Mouse (Mus musculus) right cerebral cortex, postnatal 14 days (tissue): ENCODE measurements at regions not wholly inside any gene's neighbourhood (a gene's known extent, or its start where the extent isn't known, plus 50 kb on each side); places are given as distances from the start of the nearest gene placed in this dataset.
A peak's percentile ranks its signal among the peaks of the same experiment; 100 is the strongest.

ENCODE experiments used
- DNase-seq: peaks from one replicate; pipeline ENCODE4 v3.0.0; 2022

- no peak for DNase-seq
Observed at GRCm38 (mm10) chr5:28903805-28904320, 291.9 kb upstream of the Rnf32 start.

GRCm38 (mm10) chr5:28892703-28893249 lies 303.0 kb upstream of the Rnf32 start:
- DNase-seq = no peak

GRCm38 (mm10) chr5:28891988-28892387 lies 303.8 kb upstream of the Rnf32 start:
- DNase-seq = no peak

- no peak for DNase-seq
Observed at GRCm38 (mm10) chr5:28884746-28885365, 310.9 kb upstream of the Rnf32 start.

- no peak for DNase-seq
Observed at GRCm38 (mm10) chr5:28876199-28876598, 319.6 kb upstream of the Rnf32 start.

GRCm38 (mm10) chr5:28873600-28874265 lies 322.1 kb upstream of the Rnf32 start:
- no peak for DNase-seq

- DNase-seq = peak; percentile 91
Observed at GRCm38 (mm10) chr5:28859604-28860371, 336.0 kb upstream of the Rnf32 start.

- DNase-seq = no peak
Observed at GRCm38 (mm10) chr5:28838141-28838925, 357.5 kb upstream of the Rnf32 start.

- peak; percentile 54 for DNase-seq
Observed at GRCm38 (mm10) chr5:28819091-28819490, 352.0 kb upstream of the Shh start.

GRCm38 (mm10) chr5:28807950-28808349 lies 340.9 kb upstream of the Shh start:
- DNase-seq = peak; percentile 14

GRCm38 (mm10) chr5:28799464-28799863 lies 332.4 kb upstream of the Shh start:
- no peak for DNase-seq

GRCm38 (mm10) chr5:28798361-28798760 lies 331.3 kb upstream of the Shh start:
- DNase-seq = no peak

GRCm38 (mm10) chr5:28795130-28795758 lies 328.2 kb upstream of the Shh start:
- DNase-seq = no peak

- DNase-seq = no peak
Observed at GRCm38 (mm10) chr5:28793781-28794180, 326.7 kb upstream of the Shh start.

GRCm38 (mm10) chr5:28785347-28786060 lies 318.4 kb upstream of the Shh start:
- DNase-seq = no peak

GRCm38 (mm10) chr5:28784339-28784966 lies 317.4 kb upstream of the Shh start:
- no peak for DNase-seq

- DNase-seq = no peak
Observed at GRCm38 (mm10) chr5:28775648-28776359, 308.7 kb upstream of the Shh start.

- no peak for DNase-seq
Observed at GRCm38 (mm10) chr5:28771796-28772195, 304.7 kb upstream of the Shh start.

- DNase-seq = peak; percentile 38
Observed at GRCm38 (mm10) chr5:28756171-28756948, 289.3 kb upstream of the Shh start.
